Mouse (Mus musculus): ENCODE measurements around the gene Hlcs.

The Hlcs gene

DNA sequence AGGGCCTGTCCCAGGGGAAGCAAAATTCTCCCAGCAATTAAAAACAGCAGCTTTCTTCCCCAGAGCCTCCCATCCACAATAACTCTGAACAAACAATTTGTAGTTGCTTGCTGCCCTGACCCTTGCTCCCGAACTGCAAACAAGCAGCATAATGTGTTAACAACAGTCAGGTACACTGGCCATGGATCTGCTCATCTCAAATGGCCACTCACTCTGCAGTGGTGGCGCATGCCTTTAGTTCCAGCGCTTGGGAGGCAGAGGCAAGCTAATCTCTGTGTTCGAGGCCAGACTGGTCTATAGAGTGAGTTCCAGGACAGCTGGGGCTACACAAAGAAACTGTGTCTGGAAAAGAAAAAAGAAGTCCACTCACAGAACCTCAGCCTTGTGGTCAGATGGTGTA is 22.2 kb downstream of the Hlcs start:
- DNase-seq (ENCODE audit: extremely low read depth, insufficient read length, low spot score): no peak

DNA sequence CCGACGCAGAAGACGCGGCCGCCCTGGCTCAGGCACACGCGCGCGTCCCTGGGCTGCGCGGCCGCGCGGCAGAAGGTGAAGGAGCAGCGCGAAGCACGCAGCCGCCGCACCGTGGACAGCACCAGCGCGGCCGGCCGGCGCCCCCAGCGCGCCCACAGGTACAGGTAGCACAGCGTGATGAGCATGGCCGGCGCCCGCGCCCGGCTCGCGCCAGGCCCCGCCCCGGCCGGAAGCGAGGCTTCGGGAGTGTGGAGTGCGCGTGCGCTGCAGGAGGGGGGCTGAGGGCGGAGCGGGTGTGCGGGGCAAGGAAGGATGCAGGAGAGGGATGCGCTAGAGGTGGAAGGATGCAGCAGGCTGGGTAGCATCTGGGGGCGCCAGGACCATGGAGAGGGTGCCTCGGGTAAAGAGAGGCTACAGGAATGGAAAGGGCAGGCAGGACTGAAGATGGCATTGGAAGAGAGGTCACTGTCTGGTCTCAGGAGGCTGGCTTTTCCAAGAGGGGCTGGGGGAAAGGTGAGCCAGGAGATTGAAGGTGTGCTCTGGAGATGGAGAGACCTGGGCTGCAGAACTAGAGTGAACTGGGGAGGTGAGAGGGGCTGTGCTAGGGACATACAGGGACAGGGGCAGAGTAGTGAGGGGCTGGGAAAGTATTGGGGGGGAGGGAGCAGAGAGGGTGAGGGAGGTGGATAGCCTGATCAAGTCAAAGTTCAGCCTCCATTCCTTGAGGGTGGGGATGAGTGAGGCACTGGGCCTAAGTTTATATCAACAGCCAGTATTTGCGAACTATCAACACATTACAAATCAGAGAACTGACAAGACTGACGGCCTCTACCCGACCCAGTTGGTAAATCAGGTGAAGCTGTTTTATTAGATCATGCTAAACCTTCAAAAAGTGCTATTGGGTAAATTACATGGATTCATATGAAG is 23.0 kb downstream of the Hlcs start:
- DNase-seq (ENCODE audit: extremely low read depth, insufficient read length, low spot score): peak; percentile 79

GRCm38 (mm10) chr16:94289138-94290072 is 24.0 kb downstream of the Hlcs start:
- DNase-seq (ENCODE audit: extremely low read depth, insufficient read length, low spot score): no peak

- no peak for DNase-seq (ENCODE audit: extremely low read depth, insufficient read length, low spot score)
These were observed 25.5 kb downstream of the Hlcs start for GRCm38 (mm10) chr16:94287826-94288225.

DNA sequence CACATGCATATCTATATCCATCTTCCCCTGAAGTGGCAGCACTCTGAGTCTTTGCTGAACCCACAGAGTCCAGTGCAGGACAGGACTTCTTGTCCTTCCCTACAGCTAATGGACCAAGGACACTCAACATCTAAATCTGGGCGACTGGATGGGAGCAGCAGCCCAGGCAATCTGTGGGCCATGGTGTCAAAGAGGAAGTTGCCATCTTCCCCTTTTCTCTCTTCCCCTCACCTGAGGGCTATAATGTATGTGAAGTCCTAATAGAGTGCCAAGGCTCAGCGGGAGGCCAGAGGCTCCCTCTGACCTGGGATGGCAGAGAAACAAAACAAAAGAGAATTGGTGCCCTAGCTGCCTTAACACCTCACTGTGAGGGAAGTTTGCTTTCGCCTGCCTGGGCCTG is 29.4 kb downstream of the Hlcs start:
- DNase-seq (ENCODE audit: extremely low read depth, insufficient read length, low spot score): no peak

DNA sequence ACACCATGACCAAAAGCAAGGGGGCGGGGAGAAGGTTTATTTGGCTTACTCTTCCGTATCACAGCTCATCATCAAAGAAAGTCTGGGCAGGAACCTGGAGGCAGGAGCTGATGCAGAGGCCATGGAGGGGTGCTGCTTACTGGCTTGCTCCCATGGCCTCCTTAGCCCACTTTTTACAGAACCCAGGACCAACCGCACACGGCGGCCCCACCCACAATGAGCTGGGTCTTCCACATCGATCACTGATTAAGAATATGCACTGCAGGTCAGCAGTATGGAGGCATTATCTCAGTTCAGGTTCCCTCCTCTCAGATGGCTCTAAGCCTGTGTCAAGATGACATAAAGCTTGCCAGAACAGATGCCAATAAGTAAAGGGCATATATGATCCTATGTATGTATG is 42.5 kb downstream of the Hlcs start:
- DNase-seq (ENCODE audit: extremely low read depth, insufficient read length, low spot score): no peak

DNA sequence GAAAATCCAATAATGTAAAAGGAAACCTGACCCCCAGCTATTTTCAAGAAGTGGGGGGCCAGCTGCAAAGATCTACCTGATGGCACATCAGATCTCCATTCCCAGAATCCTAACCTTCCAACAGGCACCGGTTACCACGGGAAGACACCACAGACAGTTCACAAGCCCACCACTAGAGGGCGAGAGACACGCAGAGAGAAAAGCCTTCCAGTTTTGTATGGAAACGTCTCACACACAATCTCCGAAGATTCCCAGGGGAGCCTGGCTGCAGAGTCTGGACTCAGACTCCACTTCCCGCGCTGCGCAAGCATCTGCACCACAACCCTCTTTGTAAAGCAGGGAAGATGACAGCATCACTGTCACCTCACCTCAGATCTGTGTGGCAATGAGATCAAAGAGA is 43.7 kb downstream of the Hlcs start:
- DNase-seq (ENCODE audit: extremely low read depth, insufficient read length, low spot score): peak; percentile 29

DNA sequence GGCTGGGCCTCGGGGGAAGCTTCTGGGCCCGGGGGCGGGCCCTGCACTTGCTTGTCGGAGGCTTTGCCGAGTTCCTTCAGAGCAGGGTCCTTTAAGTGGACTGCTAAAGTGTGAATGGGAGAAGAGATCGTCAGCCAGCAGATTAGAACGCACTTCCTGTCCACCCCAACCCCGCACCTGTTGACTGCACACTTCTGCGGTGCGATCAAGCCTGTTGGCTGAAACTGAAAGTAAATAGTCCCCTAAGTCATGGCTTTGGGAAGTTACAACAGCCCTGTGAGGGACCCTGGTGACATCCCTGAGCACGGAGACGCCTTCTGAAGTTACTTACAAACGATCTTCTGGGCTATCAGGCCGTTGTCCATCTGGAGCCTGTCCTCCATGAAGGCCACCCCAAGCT is 45.2 kb downstream of the Hlcs start:
- no peak for DNase-seq (ENCODE audit: extremely low read depth, insufficient read length, low spot score)

DNA sequence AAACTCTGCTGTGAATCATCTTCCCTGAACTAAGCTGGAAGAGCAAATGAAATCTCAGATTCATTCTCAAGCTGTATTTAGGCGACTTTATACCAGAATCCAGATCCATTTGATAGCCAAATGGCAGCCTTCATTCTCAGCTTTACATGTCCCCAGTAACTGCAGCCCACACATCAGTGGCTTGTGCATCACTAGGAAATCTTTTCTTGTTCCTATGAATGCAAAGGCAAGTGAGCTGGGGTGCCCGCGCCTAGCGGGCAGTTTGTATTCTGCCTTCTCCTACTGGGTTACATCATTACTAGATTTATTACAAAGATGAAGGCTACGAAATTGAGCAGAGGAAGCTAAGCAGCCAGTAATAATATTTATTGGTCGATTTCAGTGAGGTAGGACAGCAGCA is 48.8 kb downstream of the Hlcs start:
- DNase-seq (ENCODE audit: extremely low read depth, insufficient read length, low spot score): no peak

DNA sequence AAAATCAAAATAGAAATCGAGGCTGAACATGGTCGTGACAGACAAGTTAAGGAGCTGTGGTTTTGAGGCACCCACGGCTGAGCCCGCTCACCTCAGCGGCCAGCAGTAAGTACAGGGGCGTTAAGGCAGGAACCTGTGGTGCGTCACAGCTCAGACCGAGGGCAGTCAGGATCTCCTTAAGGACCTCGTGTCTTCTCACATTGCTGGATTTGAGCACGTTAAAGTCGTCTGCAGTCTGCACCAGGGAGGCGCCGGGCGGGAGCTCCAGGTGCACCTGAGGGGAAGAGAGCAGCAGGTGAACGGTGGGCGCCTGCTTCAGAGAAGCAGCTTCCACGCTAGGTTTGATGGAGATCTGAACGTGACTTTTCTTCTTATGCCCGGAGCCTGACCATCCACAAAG is 50.9 kb downstream of the Hlcs start:
- DNase-seq (ENCODE audit: extremely low read depth, insufficient read length, low spot score): no peak

GRCm38 (mm10) chr16:94260938-94261630 is 52.3 kb downstream of the Hlcs start:
- no peak for DNase-seq (ENCODE audit: extremely low read depth, insufficient read length, low spot score)

- DNase-seq (ENCODE audit: extremely low read depth, insufficient read length, low spot score): no peak
These were observed 54.7 kb downstream of the Hlcs start for GRCm38 (mm10) chr16:94258366-94259310.

DNA sequence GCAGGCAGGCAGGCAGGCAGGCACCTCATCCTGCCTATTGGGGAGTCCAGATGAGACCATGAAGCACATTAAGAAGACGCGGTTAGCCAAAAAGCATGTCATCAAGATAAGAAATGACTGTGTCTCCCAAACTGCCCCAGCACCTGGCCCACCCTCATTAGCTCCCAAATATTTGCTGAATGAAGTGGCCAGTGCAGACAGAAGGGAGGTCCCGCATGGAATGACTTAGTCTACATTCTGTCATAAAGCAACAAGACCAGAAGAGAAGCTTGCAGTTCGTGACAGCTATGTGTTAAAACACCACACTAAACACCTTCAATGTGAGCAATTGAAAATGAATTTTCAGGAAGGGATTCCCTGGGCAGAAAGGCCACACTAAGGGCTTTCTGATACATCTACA is 57.8 kb downstream of the Hlcs start:
- no peak for DNase-seq (ENCODE audit: extremely low read depth, insufficient read length, low spot score)

DNA sequence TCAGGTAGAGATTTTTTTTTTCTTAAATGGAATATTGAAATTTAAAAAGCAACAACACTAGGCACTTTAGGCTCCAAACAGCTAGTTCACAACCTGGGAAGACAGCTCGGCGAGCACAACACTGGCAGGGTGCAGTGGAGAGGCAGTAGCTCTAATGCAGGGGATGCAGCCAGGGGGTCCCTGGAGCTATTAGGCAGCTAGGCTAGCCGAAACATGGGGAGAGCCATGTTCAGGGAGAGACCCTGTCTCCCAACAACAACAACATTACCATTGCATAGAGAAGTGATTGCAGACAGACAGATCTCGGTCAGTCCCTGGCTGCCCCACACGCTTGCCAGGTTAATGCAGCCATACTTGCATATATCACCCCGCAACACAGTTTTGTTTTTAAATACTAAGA is 58.3 kb downstream of the Hlcs start:
- DNase-seq (ENCODE audit: extremely low read depth, insufficient read length, low spot score): no peak

- DNase-seq (ENCODE audit: extremely low read depth, insufficient read length, low spot score): no peak
These were observed 58.9 kb downstream of the Hlcs start for GRCm38 (mm10) chr16:94254415-94254891.

DNA sequence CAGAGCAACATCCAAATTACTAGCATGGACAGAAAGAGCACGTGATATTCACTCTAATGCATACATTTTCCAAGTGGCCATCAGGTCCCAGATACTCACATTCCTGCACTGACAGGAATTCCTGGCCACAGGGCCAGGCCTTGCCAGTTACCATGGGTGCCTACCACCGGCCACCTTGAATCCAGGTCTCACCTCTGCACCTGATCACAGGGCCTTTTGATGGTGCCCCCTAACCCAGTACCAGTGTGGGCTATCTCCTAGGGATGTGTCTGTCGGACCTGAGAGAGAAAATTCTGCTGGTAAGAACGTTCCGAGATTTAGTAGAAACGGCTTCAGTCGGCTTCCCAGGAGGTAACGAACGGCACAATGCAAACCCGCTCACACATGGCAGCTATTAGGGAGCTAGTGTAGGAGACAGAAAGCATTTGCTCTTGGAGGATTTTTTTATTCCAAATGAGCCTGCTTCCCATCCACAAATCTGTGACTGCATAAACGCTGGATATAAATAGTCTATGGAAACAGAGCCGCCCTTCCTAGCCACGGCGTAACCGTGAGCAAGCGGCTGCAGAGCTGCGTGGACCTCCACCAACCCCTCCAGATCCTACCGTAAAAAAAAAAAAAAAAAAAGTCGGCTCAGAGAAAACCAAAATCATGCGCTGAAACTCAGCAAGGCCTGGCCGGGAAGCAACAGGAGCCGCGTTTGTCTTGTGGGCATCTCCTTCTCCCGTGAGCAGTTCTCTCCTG is 59.5 kb downstream of the Hlcs start:
- no peak for DNase-seq (ENCODE audit: extremely low read depth, insufficient read length, low spot score)

- DNase-seq (ENCODE audit: extremely low read depth, insufficient read length, low spot score): no peak
These were observed 61.6 kb downstream of the Hlcs start for GRCm38 (mm10) chr16:94251756-94252155.

- no peak for DNase-seq (ENCODE audit: extremely low read depth, insufficient read length, low spot score)
These were observed 62.6 kb downstream of the Hlcs start for GRCm38 (mm10) chr16:94250640-94251349.
